Mouse (Mus musculus) macrophage (primary cell): Measurements from ENCODE around the gene Krtap5-3. TPM values are rescaled to one million over a fixed set of nuclear protein-coding genes. Genes with fewer than 3 reads are reported as not detected.
"Not testable (repeated sequence)": the region's sequence is repeated elsewhere in the genome, so short reads cannot be mapped to it uniquely, and the experiment has no call there.

Source experiments
- H3K27ac ChIP-seq: fragments of 350-480 bp; formaldehyde crosslinking; 2 replicates; pipeline ENCODE4 v1.9.0; 2021
- H3K36me3 ChIP-seq: fragments of 350-480 bp; formaldehyde crosslinking; 2 replicates; pipeline ENCODE4 v1.9.0; 2021; ENCODE audit errors: inconsistent target
- H3K4me3 ChIP-seq: fragments of 350-480 bp; formaldehyde crosslinking; 2 replicates; pipeline ENCODE4 v1.9.0; 2021; ENCODE audit errors: inconsistent target
- H3K79me2 ChIP-seq: fragments of 350-480 bp; formaldehyde crosslinking; 2 replicates; pipeline ENCODE4 v1.9.0; 2021; ENCODE audit errors: inconsistent target
- WGBS: methylation state at CpG from one replicate; pipeline ENCODE4 v1.1.7; 2026; ENCODE audit warnings: inconsistent platforms; ENCODE audit not compliant: missing documents; 5-methylcytosine and 5-hydroxymethylcytosine counted together
- polyA plus RNA-seq: library from polyadenylated mRNA; stranded (reverse); fragments of 250-400 nt; gene quantifications from 3 replicates; pipeline ENCODE4 v1.2.4, GENCODE M21; 2018; ENCODE audit warnings: inconsistent platforms

Krtap5-3 gene
- polyA plus RNA-seq, 1 experiment from 2014 or later: not detected

DNA sequence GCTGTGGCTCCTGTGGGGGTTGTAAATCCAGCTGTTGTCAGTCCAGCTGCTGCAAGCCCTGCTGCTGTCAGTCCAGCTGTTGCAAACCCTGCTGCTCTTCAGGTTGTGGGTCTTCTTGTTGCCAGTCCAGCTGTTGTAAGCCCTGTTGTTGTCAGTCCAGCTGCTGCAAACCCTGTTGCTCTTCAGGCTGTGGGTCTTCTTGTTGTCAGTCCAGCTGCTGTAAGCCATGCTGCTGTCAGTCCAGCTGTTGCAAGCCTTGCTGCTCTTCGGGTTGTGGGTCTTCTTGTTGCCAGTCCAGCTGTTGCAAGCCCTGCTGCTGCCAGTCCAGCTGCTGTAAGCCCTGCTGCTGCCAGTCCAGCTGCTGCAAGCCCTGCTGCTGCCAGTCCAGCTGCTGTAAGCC, 11.0 kb downstream of the Krtap5-3 start:
- not testable (repeated sequence) for H3K4me3 ChIP-seq, H3K27ac ChIP-seq, H3K79me2 ChIP-seq, H3K36me3 ChIP-seq
- 13% methylated on average over 1 of the region's 1 CpGs for WGBS

- WGBS: 67% methylated on average over 2 of the region's 2 CpGs
- Histone ChIP-seq H3K4me3 (no peak overlapping the region), H3K36me3 (no peaks in the 10 kb centered on the region), H3K79me2 (no peaks in the 10 kb centered on the region), H3K27ac (no peak overlapping the region)
Measured at GRCm38 (mm10) chr7:142224518-142224917, 23.4 kb downstream of the Krtap5-3 start.

GRCm38 (mm10) chr7:142229871-142230270, 28.7 kb downstream of the Krtap5-3 start, which contains the start of gene Krtap5-5:
TSS of gene Krtap5-5 (minus strand) at chr7:142229971.
- WGBS: 65% methylated on average over 3 of the region's 3 CpGs
- not testable (repeated sequence) for H3K4me3 ChIP-seq

DNA sequence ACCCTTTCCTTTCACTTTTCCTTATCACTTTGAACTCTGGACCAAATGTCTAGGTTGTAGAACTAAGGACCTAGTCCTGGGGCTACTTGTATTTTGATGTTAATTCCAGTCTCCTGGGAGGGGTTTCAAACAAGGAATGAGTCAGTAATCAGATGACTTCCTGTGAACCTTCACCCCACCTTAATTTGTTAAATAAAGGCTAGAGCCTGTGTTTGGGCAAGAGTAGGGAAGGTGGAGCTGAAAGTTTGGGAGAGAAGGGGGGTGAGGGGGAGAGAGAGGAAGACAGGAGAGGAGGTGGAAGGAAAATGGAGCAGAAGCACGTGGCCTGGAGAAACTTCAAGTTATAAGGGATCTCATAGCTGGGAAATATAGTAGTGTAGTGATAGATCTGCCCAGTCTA, 30.4 kb downstream of the Krtap5-3 start:
- H3K27ac ChIP-seq: no peak overlapping the region

More at GRCm38 (mm10) chr7:142229871-142230270, 28.7 kb downstream of the Krtap5-3 start, which contains the start of gene Krtap5-5:
- H3K36me3 ChIP-seq, H3K27ac ChIP-seq, H3K79me2 ChIP-seq: not testable (repeated sequence)

DNA sequence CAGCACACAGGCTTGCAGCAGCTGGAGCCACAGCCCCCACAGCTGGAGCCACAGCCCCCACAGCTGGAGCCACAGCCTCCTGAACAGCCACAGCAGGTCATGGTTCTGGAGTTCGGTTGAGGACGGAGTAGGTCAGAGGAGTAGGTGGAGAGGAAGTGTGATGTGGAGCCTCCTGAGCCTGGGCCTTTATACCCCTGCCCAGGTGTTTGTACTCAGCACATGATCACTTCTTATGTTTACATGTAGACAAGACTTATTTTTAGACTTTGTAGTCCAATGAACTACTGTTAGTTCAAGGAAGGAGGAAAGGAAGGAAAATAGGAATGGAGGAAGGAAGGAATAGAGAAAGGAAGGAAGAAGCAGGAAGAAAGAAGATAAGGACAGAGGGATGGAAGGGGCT, 39.8 kb downstream of the Krtap5-3 start, which contains the start of gene Gm40460:
Gene Gm40460 (minus strand): TSS at position 101 of the 400 bp plus-strand sequence.
- Histone ChIP-seq H3K79me2 (no peaks in the 10 kb centered on the region), H3K36me3 (no peaks in the 10 kb centered on the region), H3K4me3 (no peak within 1 kb of the TSS), H3K27ac (no peak within 1 kb of the TSS)
- WGBS: 48% methylated on average over 2 of the region's 2 CpGs

More for the DNA sequence above, 30.4 kb downstream of the Krtap5-3 start:
- 100% methylated on average over 1 of the region's 1 CpGs for WGBS
- no peaks in the 10 kb centered on the region for H3K36me3 ChIP-seq
- H3K79me2 ChIP-seq: no peaks in the 10 kb centered on the region
- no peak overlapping the region for H3K4me3 ChIP-seq

DNA sequence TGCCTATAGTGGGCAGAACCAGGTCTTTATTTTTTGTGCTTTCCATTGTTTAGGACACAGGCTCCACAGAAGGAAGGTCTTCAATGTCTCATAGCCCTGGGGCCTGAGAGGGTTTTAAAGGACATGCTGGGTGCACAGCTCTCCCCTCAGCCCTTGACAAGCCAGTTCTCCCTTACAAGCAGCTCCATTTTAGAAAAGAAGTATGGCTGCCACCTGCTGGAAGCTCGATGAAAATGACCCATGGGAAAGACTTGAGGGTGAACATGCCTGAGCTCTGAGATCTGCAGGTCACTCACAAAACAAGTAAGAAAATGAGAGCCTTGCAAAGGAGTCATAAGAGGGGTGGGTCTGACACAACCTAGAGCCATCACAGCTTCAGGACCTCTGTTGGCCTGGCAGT, 48.7 kb downstream of the Krtap5-3 start:
- Histone ChIP-seq H3K4me3 (no peak overlapping the region), H3K27ac (no peak overlapping the region), H3K79me2 (no peaks in the 10 kb centered on the region), H3K36me3 (no peaks in the 10 kb centered on the region)
- 0% methylated on average over 1 of the region's 1 CpGs for WGBS

Other genes with a start within 250 kb of the Krtap5-3 start
- gene Mob2, start 140.3 kb upstream of the Krtap5-3 start, polyA plus RNA-seq: 22.8 to 35.4 TPM (median 31.3 TPM) in 3 replicates
- gene Dusp8, start 105.5 kb upstream of the Krtap5-3 start, polyA plus RNA-seq: 0.22 to 1.2 TPM (median 0.47 TPM) in 3 replicates
- gene Gm45618, start 80.6 kb upstream of the Krtap5-3 start, polyA plus RNA-seq: not detected in 3 replicates
- gene Gm39115, start 65.3 kb upstream of the Krtap5-3 start, polyA plus RNA-seq: not detected in 3 replicates
- gene Gm45337, start 56.8 kb upstream of the Krtap5-3 start, polyA plus RNA-seq: not detected in 3 replicates
- gene Gm29735, start 44.3 kb upstream of the Krtap5-3 start, polyA plus RNA-seq: not detected in 3 replicates
- gene Gm4553, start 35.6 kb upstream of the Krtap5-3 start, polyA plus RNA-seq: not detected in 3 replicates
- not detected in 3 replicates for gene Krtap5-2, start 25.4 kb upstream of the Krtap5-3 start, polyA plus RNA-seq
- not detected in 3 replicates for gene Gm10153, start 11.0 kb upstream of the Krtap5-3 start, polyA plus RNA-seq
- gene Gm7579, start 10.5 kb downstream of the Krtap5-3 start, polyA plus RNA-seq: not detected in 3 replicates
- gene Krtap5-5, start 28.6 kb downstream of the Krtap5-3 start, polyA plus RNA-seq: not detected in 3 replicates
- gene Gm40460, start 39.7 kb downstream of the Krtap5-3 start, polyA plus RNA-seq: not detected in 3 replicates
- not detected in 3 replicates for gene Gm2431, start 57.0 kb downstream of the Krtap5-3 start, polyA plus RNA-seq
- not detected in 3 replicates for gene Gm4559, start 73.0 kb downstream of the Krtap5-3 start, polyA plus RNA-seq
- not detected in 3 replicates for gene Krtap5-1, start 95.8 kb downstream of the Krtap5-3 start, polyA plus RNA-seq
- not detected in 3 replicates for gene Krtap5-4, start 102.2 kb downstream of the Krtap5-3 start, polyA plus RNA-seq
- not detected in 3 replicates for gene Ifitm10, start 172.4 kb downstream of the Krtap5-3 start, polyA plus RNA-seq
- 9.6 to 6,145 TPM (median 21.2 TPM) in 3 replicates for gene Gm49369, start 181.3 kb downstream of the Krtap5-3 start, polyA plus RNA-seq
- 15,815 to 17,787 TPM (median 16,857 TPM) in 3 replicates for gene Ctsd, start 186.7 kb downstream of the Krtap5-3 start, polyA plus RNA-seq
- 3.2 to 10.3 TPM (median 4.8 TPM) in 3 replicates for gene Syt8, start 233.5 kb downstream of the Krtap5-3 start, polyA plus RNA-seq
- gene Tnni2, start 240.4 kb downstream of the Krtap5-3 start, polyA plus RNA-seq: 13.4 to 20.6 TPM (median 18.0 TPM) in 3 replicates